Mouse (Mus musculus) hematopoietic stem cell, adult 5-6 weeks (primary cell): Measurements from ENCODE around the gene Zgrf1. TPM values are rescaled to one million over a fixed set of nuclear protein-coding genes. Genes with fewer than 3 reads are reported as not detected.

Experiments
- ATAC-seq, 2 experiments: fragments of 125-278 bp in 1 of 2; replicated peaks in 1 of 2; 2 replicates each; pipeline ENCODE4 v1.8.0; 2016 to 2017; ENCODE audit warnings: inconsistent platforms in 2 of 2, mild to moderate bottlenecking in 2 of 2, moderate number of reproducible peaks in 2 of 2, low read depth in 1 of 2, moderate TSS enrichment in 1 of 2; ENCODE audit not compliant: low FRiP score in 2 of 2, poor library complexity in 2 of 2, severe bottlenecking in 2 of 2, insufficient read depth in 1 of 2, low TSS enrichment in 1 of 2
- total RNA-seq: library from RNA; stranded (forward); fragments of 172-1452, 232-1000 nt; gene quantifications from 2 replicates; pipeline ENCODE4 v1.2.3, GENCODE M21; 2017

The Zgrf1 gene
- total RNA-seq, 1 experiment from 2014 or later = 25.0 TPM

DNA sequence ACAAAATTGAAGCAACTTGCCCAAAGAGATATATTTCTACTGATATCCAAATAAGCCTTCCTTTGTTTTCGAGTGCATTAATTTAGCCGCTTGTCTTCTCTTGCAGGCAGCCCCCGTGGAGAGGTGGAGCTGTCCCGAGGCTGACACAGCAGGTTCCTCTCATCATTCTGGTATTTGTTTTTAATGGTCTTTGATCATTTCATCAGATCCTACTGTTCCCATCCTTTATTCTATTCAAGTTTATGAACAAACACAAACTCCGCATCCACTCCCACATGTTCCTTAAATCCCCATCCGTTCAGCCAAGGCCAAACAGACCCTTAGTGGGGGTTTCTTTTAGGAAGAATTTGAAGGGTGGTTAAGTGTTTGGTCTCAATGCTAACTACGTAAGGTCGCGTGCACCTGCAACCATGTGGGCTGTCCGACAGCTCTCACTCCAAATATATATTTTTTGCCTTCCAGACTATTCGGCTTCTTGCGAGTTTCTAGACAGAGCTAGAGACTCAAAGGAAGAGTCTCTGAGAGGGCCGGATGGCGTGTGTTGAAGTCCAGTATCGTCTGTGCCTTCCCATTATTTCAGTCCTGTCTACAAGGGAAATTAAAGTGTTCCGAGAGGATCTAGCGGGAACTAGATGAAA is 77.6 kb downstream of the Zgrf1 start:
- ATAC-seq = no peak

DNA sequence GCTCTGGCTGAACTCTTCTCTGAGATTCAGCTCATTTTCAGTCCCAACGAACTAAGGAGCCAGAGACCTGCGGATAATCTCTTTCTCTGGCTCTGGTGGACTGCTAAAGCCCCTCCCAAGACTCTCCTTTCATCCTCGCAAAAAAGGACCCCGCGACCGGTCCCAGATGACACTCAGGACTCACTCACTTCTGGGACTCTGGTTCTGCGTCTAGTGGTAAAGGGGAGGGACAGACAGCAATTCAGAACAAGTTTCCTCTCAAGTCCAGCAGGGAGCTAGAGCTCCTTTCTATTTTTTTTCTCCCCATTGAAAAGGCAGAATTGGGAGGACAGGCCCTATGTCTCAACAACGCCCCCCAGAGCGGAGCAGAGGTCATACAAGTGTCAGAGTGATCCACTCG is 78.3 kb downstream of the Zgrf1 start:
- ATAC-seq = no peak

DNA sequence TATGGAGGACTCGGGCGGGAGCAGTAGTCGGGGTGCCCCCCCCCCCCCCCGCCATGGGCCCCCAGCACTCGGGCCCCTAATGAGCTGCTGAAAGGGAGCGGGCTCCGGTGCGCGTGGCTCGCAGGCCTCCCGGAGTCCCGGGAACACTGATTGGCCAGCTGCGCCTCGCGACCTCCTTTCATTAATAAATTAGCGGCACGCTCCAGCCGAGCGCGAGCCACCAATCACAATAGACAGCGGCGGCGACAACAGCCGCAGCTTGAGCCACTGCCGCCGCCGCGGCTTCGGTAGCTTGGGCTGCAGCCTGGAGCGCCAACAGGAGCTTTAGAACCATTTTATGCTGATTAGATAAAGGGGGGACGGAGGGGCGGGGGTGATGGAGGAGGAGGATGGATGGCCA is 79.2 kb downstream of the Zgrf1 start:
- ATAC-seq = no peak

DNA sequence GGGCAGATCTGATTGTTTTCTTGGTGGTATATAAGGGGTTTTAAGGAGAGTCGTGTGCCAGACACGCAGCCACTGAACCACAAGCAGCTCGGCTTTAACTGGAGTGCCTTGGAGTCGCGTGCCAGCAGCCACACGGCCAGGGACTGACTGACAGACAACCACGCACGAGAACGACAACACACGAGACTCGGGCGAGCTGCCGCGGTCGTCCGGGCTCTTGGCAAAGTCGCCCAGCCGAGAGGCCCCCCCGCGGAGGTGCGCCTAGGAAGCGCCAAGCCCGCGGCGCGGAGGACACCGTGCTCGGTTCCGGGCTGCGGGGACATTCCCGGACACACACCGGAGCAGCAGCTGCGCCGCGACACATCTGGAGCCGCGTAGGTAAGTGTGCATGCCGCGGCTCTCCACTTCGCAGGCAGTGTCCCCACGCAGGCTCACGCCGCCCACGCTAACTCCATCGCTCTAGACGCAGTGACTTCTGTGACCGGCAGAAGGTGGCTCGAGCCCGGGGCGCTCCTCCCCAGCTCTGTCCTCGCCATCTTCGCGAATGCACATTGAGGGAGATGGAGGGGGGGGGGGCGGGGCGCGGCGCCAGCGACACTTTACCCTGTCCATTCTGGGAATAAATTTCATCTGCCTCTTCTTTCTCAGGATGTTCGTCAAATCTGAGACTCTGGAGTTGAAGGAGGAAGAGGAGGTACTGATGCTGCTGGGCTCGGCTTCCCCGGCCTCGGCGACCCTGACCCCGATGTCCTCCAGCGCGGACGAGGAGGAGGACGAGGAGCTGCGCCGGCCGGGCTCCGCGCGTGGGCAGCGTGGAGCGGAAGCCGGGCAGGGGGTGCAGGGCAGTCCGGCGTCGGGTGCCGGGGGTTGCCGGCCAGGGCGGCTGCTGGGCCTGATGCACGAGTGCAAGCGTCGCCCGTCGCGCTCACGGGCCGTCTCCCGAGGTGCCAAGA is 80.1 kb downstream of the Zgrf1 start, which contains the start of gene Neurog2:
Neurog2 (plus strand) TSS at position 56 of the 953 bp plus-strand sequence.
- ATAC-seq = peak in 1 of 2 experiments; percentile 5; a peak in 1 of 4 replicates

DNA sequence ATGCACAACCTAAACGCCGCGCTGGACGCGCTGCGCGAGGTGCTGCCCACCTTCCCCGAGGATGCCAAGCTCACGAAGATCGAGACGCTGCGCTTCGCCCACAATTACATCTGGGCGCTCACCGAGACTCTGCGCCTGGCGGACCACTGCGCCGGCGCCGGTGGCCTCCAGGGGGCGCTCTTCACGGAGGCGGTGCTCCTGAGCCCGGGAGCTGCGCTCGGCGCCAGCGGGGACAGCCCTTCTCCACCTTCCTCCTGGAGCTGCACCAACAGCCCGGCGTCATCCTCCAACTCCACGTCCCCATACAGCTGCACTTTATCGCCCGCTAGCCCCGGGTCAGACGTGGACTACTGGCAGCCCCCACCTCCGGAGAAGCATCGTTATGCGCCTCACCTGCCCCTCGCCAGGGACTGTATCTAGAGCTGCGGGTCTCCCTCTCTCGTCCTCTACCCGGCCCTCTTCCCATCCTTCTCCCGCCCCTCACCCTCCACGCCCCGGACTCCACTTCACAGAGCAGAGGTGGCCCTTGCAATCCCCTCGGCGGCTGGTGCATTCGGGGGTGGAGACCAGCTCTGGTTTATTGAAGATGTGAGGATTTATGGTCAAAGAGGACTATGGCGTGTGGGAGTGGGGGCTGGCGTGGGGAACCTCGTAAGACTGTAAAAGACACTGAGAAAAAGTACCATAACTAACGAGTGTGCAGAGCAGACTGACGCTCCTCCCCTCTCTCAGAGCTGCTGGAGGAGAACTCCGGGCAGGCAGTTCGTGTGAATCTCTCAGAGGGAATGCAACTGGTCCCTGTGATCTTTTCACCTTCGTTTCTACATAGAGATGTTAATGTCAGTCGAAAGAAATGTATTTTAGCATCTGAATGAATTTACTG is 81.1 kb downstream of the Zgrf1 start:
- peak; percentile 66 to 83 for ATAC-seq

DNA sequence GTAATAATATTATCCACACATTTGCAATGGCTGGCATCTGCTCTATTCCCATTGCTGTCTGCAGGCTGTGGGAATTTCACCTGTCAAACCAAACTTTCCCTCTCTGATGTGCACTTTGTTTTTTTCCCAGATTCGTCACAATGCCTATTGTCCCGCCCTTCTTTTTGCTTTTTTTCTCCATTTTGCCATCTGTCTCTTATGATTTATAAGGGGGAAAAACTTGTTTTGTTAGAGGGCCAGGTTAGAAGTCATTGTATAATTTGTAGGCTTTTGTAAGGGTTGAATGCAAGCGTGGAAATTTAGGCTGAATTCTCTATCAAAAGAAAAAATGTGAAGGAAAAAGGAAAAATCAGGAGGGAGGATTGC is 81.7 kb downstream of the Zgrf1 start:
- ATAC-seq = no peak

DNA sequence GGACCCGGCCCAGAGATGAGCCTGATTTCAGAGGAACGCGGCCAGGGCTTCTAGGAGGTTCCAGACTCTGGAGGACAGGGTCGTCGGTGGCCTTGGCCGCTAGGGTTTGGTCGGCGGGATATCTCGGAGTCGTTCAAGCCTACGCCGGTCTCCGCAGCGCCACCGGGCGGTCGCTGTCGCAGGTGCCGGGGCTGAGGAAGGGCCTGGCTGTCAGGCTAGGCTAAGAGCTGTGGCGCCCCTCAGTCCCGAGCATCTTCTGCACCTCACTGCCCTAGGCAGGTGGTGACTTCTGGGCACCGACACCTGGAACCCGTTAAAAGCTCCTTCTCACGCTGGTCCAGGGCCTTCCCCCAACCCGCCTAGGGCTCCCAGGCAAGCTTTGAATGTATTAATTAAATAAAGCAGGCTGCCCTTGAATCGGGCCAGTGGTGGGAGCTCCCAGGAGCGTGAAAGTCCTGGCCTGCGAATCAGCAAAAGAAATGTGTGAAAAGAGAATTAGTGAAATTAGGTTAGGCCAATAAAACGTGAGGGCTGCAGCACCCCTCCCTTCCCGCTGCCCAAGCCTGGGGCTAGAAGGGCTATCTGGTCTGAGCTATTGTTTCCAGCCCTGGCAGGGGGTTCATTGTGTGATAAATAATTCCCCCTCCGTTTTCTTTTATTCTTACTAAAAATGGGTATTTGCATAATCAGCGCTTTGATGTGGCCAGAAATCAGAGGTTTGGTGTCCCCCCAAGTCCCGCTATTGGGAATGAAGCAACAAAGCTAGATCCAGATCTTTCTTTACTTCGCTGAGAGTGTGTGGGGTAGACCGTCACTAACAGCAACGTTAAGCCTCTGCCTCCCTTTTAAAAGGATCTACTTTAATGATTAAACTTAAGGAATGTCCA is 86.8 kb downstream of the Zgrf1 start:
- ATAC-seq = peak; percentile 88

DNA sequence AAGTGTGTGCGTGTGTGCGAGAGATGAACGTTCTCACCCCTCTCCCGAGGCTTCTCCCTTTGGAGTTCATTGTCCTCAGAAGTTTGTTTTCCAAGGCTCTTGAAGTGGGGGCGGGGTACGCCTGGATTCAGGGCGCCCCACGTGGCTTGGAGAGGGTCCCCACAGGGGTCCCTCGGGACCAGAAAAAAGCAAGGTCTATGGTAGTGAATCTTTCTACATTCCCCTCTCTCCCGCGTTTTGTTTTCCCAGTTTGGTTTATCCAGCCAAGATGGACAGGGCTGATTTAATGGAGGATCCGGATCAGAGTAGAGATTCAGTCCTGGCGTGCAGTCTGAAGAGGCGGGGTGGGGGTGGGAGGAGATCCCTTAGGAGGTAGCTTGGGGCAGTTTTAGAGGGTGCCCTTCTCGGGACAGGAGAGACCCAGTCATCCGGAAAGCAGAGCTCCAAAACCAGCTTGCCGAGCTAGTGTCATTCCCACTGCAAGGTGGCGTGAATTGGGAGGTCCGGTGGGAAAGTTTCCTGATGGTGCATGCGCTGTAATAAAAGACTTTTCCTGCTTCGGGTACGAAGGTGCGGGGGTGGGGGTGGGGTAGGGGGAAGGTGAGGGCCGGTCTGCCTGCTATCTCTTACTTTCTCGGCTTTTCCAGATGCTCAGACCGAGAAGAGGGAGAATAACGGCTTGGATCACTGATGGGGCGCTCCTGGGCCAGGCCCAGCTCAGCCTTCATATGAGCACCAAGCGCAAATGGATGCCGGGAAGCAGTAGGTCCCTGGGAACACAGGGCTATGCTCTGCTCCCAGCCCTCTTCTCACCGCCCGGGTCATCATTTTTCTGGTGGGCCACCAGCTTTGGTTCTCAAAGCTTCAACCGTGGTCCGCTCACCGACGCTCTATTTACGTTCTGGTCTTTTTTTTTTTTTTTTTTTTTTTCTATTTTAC is 87.7 kb downstream of the Zgrf1 start:
- no peak for ATAC-seq

DNA sequence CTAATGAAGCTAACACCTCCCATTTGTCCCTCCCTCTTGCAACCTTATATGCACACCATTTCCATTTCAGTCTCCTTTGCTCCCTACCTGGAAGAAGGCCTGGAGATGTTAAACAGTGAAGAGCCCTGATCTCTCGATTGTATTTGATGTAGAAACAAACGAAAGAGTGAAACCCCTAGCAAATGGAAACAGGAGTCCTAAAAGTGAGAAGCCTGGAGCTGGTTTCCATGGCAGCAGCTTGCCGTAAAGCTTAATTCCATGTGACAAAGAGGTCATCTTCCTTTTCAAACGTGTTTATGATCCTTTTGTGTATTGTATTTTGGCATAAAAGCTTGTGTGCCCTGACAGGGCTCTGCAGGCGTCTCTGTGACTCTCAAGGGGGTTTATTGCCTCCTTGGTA is 88.9 kb downstream of the Zgrf1 start:
- ATAC-seq = no peak

DNA sequence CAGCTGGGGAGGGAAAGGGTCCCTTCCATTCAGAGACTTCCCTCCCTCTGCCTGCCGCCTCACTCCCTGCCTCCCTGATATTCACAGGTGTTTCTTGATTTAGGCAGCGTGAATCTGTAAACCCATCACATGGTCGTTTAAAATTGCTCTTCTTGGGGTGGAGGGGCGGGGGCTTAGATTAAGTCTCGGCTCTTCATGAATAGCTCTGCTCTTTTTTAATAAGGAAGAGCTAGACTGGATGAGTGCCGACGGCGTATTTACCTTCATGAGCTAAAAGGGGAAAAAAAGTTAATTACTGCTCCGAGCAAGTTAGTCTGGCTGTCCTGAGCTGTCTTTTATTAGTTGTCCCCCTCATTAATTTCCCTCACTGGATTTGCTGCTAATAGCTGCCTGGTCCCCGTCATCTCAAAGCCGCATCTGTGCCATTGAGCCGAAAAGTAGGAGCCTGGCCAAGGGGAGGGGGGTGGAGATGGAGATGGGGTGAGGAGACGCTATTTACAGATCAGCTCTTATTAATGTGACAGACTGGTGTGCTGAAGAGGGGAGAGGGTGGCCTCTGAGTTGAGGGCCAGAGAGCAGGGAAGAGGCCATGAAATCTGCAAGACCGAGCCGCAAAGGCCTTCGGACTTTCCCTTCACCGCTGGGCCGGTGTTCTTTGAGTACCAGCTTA is 93.0 kb downstream of the Zgrf1 start:
- ATAC-seq = no peak

DNA sequence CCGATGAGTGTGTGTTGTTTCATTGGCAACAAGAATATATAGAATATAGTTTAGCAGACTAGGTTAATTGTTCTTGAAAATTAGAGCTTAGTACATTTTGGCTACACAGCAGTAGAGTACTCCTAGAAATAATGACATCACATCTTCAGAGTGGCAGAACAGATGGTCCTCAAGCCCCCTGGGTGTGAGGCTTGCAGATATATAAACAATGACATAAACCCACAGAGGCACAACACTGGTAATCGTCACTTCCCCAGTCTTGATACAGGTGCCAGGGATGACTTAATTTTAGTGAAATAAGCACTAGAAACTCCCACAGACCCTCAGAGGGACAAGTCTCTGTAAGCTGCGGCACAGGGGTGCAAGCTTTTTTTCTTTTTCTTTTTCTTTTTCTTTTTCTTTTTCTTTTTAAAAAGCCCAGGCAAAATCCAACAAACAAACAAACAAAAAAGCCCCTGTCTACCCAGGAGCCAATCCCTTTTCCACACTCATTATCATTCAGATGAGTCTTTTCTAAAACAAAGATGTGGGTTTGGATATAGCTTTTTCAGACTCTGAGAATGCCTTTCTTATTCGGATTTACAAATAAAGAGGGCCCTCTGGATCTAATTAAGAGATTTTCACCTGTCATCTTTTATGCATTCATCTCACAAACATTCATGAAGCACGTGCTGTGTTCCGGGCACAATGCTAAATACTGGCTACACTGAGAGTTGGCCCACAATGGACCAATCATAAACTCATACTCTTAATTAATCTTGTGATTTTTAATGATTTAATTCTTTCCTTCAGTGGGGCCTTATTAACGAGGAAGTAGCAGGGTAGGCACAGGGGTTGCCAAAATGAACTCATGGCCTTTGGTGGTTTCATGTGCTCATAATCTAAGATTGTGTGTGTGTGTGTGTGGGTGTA is 98.7 kb downstream of the Zgrf1 start:
- ATAC-seq = no peak

DNA sequence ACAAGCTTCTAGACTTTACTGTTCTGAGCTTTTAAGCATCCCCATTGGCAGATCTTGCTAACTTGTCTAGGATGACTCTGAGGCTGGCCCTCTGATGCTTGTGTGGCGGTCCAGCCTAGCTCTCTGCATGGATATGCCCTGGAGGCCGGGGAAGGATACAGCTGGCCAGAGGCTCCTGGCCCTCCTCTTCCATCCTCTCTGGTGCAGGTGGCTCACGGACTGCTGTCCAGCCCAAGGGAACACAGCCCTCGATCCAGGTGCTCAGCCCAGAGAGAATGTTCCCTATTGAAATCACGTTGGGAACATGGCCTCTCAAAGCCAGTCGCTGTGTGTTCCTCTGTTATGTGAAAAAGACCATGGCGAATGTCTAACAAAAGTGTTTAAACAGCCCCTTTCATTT is 107.4 kb downstream of the Zgrf1 start:
- ATAC-seq = no peak

DNA sequence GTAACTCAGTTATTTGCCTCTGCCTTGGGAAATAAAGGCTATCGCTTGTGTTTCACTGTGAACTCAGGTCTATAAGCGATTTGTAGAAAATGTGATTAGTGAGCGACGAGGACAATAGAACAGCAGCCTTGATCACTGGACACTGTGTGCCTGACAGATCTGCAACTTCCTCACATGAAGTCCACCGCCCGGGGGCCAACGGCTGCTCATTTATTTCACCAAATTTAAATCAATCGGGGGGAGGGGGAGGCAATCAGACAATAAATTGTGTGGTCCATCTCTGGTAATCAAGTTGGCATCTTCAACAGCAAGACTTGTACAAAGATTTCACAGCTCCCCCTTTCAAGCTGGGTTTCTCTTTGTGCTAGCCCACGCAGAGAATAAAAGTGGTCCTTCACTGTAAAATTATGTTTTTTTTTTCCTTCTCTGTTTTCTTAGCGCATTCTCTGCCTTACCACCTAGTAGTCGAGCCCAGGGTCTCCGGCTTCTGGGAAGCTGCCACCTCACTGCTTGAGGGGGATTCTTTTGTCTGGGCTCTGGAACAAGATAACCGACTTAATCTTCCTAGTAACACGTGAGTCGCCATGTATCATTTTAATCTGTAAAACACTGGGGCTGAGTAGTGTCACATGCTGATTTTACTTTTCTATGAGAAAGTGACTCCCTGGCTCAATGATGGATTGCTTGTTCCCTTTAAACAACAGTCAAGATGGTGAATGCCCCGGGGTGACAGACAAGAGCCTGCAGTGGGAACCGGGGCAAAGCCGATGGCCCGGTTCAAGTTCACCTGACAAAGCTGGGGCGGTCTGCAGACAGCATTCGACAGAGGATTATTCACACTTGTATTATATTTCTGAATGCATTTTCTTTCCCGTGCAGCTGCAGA is 108.6 kb downstream of the Zgrf1 start:
- no peak for ATAC-seq
